Mouse (Mus musculus): ENCODE measurements around the gene Zfp968.
"Not testable (repeated sequence)": the region's sequence is repeated elsewhere in the genome, so short reads cannot be mapped to it uniquely, and the experiment has no call there.

DNA sequence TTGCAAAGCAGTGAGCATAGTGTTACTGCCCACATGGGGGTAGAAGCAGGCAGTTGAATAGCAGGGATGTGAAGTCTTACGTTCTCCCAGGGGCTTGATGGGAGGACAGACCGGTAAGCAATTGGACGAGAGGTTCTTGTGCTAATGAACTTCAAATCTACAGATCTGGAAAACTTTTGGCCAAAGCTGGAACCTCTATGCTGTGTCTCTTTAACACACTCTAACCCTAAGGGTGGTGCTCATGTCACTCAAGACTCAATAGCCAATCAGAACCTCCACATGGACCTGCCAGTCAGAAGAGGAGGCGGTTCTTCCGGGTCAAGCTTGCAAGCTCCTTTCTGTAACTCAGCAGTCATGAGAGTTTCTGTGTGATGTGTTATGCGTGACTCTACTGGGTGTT, at the start of gene Zfp968:
- TF ChIP-seq CTCF, EP300 (IDR thresholded peaks at IDR 0.05; ENCODE audit: low read depth): not testable (repeated sequence)
